Mouse (Mus musculus): ENCODE measurements around the gene 1700029P11Rik. TPM values are rescaled to one million over a fixed set of nuclear protein-coding genes. Genes with fewer than 3 reads are reported as not detected.

Gene 1700029P11Rik
- polyA plus RNA-seq (2015; fragmentation: Nextera tagmentation; extraction: Ambion mirVana): not detected in 2 replicates

GRCm38 (mm10) chr15:81980321-81980720 lies at the start of gene 1700029P11Rik:
Gene 1700029P11Rik (plus strand): TSS chr15:81980540.

GRCm38 (mm10) chr15:81936679-81937078 lies 43.7 kb upstream of the 1700029P11Rik start, which contains the start of gene Csdc2:
Gene Csdc2 (plus strand): TSS chr15:81936759.

GRCm38 (mm10) chr15:81960171-81961077 lies 19.9 kb upstream of the 1700029P11Rik start, which contains the start of gene Pmm1:
Gene Pmm1 (minus strand): TSS chr15:81960930.

GRCm38 (mm10) chr15:81987646-81988045 lies 7.3 kb downstream of the 1700029P11Rik start, which contains the start of gene Xrcc6:
Gene Xrcc6 (plus strand): TSS chr15:81987835.

Other genes with a start within 250 kb of the 1700029P11Rik start
- 15.4 and 19.5 TPM in 2 replicates for gene Zc3h7b, start 235.5 kb upstream of the 1700029P11Rik start, polyA plus RNA-seq (2015; fragmentation: Nextera tagmentation; extraction: Ambion mirVana)
- 27.0 and 27.6 TPM in 2 replicates for gene Rangap1, start 235.0 kb upstream of the 1700029P11Rik start, polyA plus RNA-seq (2015; fragmentation: Nextera tagmentation; extraction: Ambion mirVana)
- gene Tef, start 178.1 kb upstream of the 1700029P11Rik start, polyA plus RNA-seq (2015; fragmentation: Nextera tagmentation; extraction: Ambion mirVana): 28.3 and 34.4 TPM in 2 replicates
- 19.7 and 22.3 TPM in 2 replicates for gene Tob2, start 121.7 kb upstream of the 1700029P11Rik start, polyA plus RNA-seq (2015; fragmentation: Nextera tagmentation; extraction: Ambion mirVana)
- gene Phf5a, start 108.6 kb upstream of the 1700029P11Rik start, polyA plus RNA-seq (2015; fragmentation: Nextera tagmentation; extraction: Ambion mirVana): 53.5 and 65.5 TPM in 2 replicates
- gene Aco2, start 108.2 kb upstream of the 1700029P11Rik start, polyA plus RNA-seq (2015; fragmentation: Nextera tagmentation; extraction: Ambion mirVana): 101 and 150 TPM in 2 replicates
- 57.3 and 83.5 TPM in 2 replicates for gene Polr3h, start 54.3 kb upstream of the 1700029P11Rik start, polyA plus RNA-seq (2015; fragmentation: Nextera tagmentation; extraction: Ambion mirVana)
- 31.4 and 48.3 TPM in 2 replicates for gene Csdc2, start 43.8 kb upstream of the 1700029P11Rik start, polyA plus RNA-seq (2015; fragmentation: Nextera tagmentation; extraction: Ambion mirVana)
- 89.3 and 111 TPM in 2 replicates for gene Pmm1, start 19.6 kb upstream of the 1700029P11Rik start, polyA plus RNA-seq (2015; fragmentation: Nextera tagmentation; extraction: Ambion mirVana)
- gene Xrcc6, start 7.3 kb downstream of the 1700029P11Rik start, polyA plus RNA-seq (2015; fragmentation: Nextera tagmentation; extraction: Ambion mirVana): 64.9 and 130 TPM in 2 replicates
- gene Desi1, start 53.3 kb downstream of the 1700029P11Rik start, polyA plus RNA-seq (2015; fragmentation: Nextera tagmentation; extraction: Ambion mirVana): 28.6 and 66.0 TPM in 2 replicates
- 171 and 189 TPM in 2 replicates for gene Snu13, start 67.1 kb downstream of the 1700029P11Rik start, polyA plus RNA-seq (2015; fragmentation: Nextera tagmentation; extraction: Ambion mirVana)
- not detected in 2 replicates for gene 4930407I10Rik, start 78.6 kb downstream of the 1700029P11Rik start, polyA plus RNA-seq (2015; fragmentation: Nextera tagmentation; extraction: Ambion mirVana)
- gene Mei1, start 89.5 kb downstream of the 1700029P11Rik start, polyA plus RNA-seq (2015; fragmentation: Nextera tagmentation; extraction: Ambion mirVana): not detected in 2 replicates
- gene Ccdc134, start 147.4 kb downstream of the 1700029P11Rik start, polyA plus RNA-seq (2015; fragmentation: Nextera tagmentation; extraction: Ambion mirVana): 5.3 and 5.7 TPM in 2 replicates
- 53.9 and 76.2 TPM in 2 replicates for gene Srebf2, start 166.6 kb downstream of the 1700029P11Rik start, polyA plus RNA-seq (2015; fragmentation: Nextera tagmentation; extraction: Ambion mirVana)
- gene Shisa8, start 232.3 kb downstream of the 1700029P11Rik start, polyA plus RNA-seq (2015; fragmentation: Nextera tagmentation; extraction: Ambion mirVana): 0.25 and 0.27 TPM in 2 replicates
- 0.16 and 0.26 TPM in 2 replicates for gene Tnfrsf13c, start 243.8 kb downstream of the 1700029P11Rik start, polyA plus RNA-seq (2015; fragmentation: Nextera tagmentation; extraction: Ambion mirVana)

Measured in adrenal gland, postnatal 0 days (tissue).